Mouse (Mus musculus): ENCODE results near the gene Cd200r1.
"Not testable (repeated sequence)": the region's sequence is repeated elsewhere in the genome, so short reads cannot be mapped to it uniquely, and the experiment has no call there.

DNA sequence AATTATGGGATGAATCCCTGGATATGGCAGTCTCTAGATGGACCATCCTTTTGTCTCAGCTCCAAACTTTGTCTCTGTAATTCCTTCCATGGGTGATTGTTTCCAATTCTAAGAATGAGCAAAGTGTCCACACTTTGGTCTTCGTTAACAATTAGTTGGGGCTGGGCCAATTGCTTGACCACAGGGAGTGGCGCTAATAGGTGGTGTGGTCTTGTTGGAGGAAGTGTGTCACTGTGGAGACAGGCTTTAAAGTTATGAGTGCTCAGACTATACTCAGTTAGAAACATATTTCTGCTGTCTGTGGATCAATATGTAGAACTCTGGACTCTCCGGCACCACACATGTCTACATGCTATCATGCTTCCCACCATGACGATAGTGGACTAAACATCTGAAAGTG is 44.7 kb downstream of the Cd200r1 start:
- not testable (repeated sequence) for TF ChIP-seq CTCF (IDR thresholded peaks at IDR 0.05; ENCODE audit: low read depth, low read length); POLR2A (IDR thresholded peaks at IDR 0.05; ENCODE audit: insufficient read depth, low read length)
